Mouse (Mus musculus): ENCODE results near the gene Dsn1.
A peak's percentile ranks its signal among the peaks of the same experiment; 100 is the strongest.

The Dsn1 gene

GRCm38 (mm10) chr2:157006511-157007233, at the start of gene Dsn1:
TSS of gene Dsn1 (minus strand) at chr2:157007154.
- peak; percentile 87 to 92 for DNase-seq (ENCODE audit: low spot score in 2 of 2)

- DNase-seq (ENCODE audit: low spot score in 2 of 2): no peak
These were observed 48.8 kb upstream of the Dsn1 start for GRCm38 (mm10) chr2:157055721-157056120.

- DNase-seq (ENCODE audit: low spot score in 2 of 2): peak in 1 of 2 experiments; percentile 37
These were observed 47.9 kb upstream of the Dsn1 start for GRCm38 (mm10) chr2:157054816-157055215.

- no peak for DNase-seq (ENCODE audit: low spot score in 2 of 2)
These were observed 47.3 kb upstream of the Dsn1 start for GRCm38 (mm10) chr2:157054297-157054696.

GRCm38 (mm10) chr2:157053787-157054186, 46.8 kb upstream of the Dsn1 start:
- no peak for DNase-seq (ENCODE audit: low spot score in 2 of 2)

- no peak for DNase-seq (ENCODE audit: low spot score in 2 of 2)
These were observed 46.2 kb upstream of the Dsn1 start for GRCm38 (mm10) chr2:157053124-157053523.

GRCm38 (mm10) chr2:157052448-157052847, 45.5 kb upstream of the Dsn1 start:
- no peak for DNase-seq (ENCODE audit: low spot score in 2 of 2)

GRCm38 (mm10) chr2:157049831-157050243, 42.9 kb upstream of the Dsn1 start:
- peak in 1 of 2 experiments; percentile 63 for DNase-seq (ENCODE audit: low spot score in 2 of 2)

- peak; percentile 80 to 88 for DNase-seq (ENCODE audit: low spot score in 2 of 2)
These were observed 41.6 kb upstream of the Dsn1 start for GRCm38 (mm10) chr2:157048395-157049181.

GRCm38 (mm10) chr2:157046956-157047355, 40.0 kb upstream of the Dsn1 start:
- no peak for DNase-seq (ENCODE audit: low spot score in 2 of 2)

GRCm38 (mm10) chr2:157045932-157046331, 39.0 kb upstream of the Dsn1 start:
- no peak for DNase-seq (ENCODE audit: low spot score in 2 of 2)

- no peak for DNase-seq (ENCODE audit: low spot score in 2 of 2)
These were observed 37.0 kb upstream of the Dsn1 start for GRCm38 (mm10) chr2:157043987-157044386.

- DNase-seq (ENCODE audit: low spot score in 2 of 2): no peak
These were observed 36.6 kb upstream of the Dsn1 start for GRCm38 (mm10) chr2:157043556-157043955.

- DNase-seq (ENCODE audit: low spot score in 2 of 2): no peak
These were observed 34.5 kb upstream of the Dsn1 start for GRCm38 (mm10) chr2:157041421-157041820.

GRCm38 (mm10) chr2:157040649-157041046, 33.7 kb upstream of the Dsn1 start:
- no peak for DNase-seq (ENCODE audit: low spot score in 2 of 2)

- no peak for DNase-seq (ENCODE audit: low spot score in 2 of 2)
These were observed 33.1 kb upstream of the Dsn1 start for GRCm38 (mm10) chr2:157039900-157040648.

GRCm38 (mm10) chr2:157037303-157037702, 30.3 kb upstream of the Dsn1 start:
- no peak for DNase-seq (ENCODE audit: low spot score in 2 of 2)

- DNase-seq (ENCODE audit: low spot score in 2 of 2): no peak
These were observed 29.4 kb upstream of the Dsn1 start for GRCm38 (mm10) chr2:157036400-157036799.

GRCm38 (mm10) chr2:157035371-157035770, 28.4 kb upstream of the Dsn1 start:
- DNase-seq (ENCODE audit: low spot score in 2 of 2): no peak

- DNase-seq (ENCODE audit: low spot score in 2 of 2): peak; percentile 84
These were observed 23.9 kb upstream of the Dsn1 start for GRCm38 (mm10) chr2:157030804-157031203.

GRCm38 (mm10) chr2:157028261-157028660, 21.3 kb upstream of the Dsn1 start:
- DNase-seq (ENCODE audit: low spot score in 2 of 2): no peak
